Mouse (Mus musculus) liver, adult 2 months (tissue): Measurements from ENCODE around the gene Ralgapa1.

Source experiments
- CTCF ChIP-seq: fragments of 200-500 bp; IDR thresholded peaks from 2 replicates; pipeline ENCODE4 v1.5.1; 2011; ENCODE audit warnings: low read depth, low read length, control low read depth
- POLR2A ChIP-seq: fragments of 200-500 bp; IDR thresholded peaks from 2 replicates; pipeline ENCODE4 v1.6.1; 2011; ENCODE audit warnings: low read length, control low read depth; ENCODE audit not compliant: insufficient read depth; ENCODE audit errors: extremely low read depth

GRCm38 (mm10) chr12:55598887-55599561, 221.9 kb downstream of the Ralgapa1 start, which contains the start of gene Insm2:
- TF ChIP-seq CTCF (no peak), POLR2A (no peak)
